Mouse (Mus musculus) liver, postnatal 0 days (tissue): Measurements from ENCODE around the gene Wdr83.

Source experiments
- CTCF ChIP-seq: sonication (generic); IDR thresholded peaks from 2 replicates; pipeline ENCODE4 v1.5.1; 2016; ENCODE audit warnings: antibody characterized with exemption, low read depth
- EP300 ChIP-seq: IDR thresholded peaks from 2 replicates; pipeline ENCODE4 v1.6.1; 2016; ENCODE audit warnings: antibody characterized with exemption, low read depth, mild to moderate bottlenecking

DNA sequence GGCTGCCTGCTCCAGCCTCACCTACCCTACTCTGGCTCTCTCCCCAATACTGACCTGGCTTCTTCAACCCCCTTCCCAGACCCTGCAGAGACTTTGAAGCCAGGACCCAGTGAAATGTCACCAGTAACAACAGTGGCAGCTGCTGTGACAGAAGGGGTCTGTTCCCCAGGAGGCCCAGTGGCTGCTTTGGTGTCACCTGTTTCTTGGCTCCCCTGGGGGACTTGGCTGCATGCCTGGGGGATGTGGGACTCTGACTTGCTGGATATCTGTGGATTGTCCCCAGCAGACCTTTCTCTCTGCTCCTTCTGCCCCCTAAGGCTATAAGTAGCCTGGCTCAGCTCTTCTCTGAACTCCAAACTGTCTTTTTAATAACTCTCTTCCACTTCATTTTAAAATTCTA lies 13.1 kb downstream of the Wdr83 start, which contains the start of gene Gm5741:
- TF ChIP-seq CTCF (no peak), EP300 (no peak)
